Mouse (Mus musculus) heart, adult 9 months (tissue): Measurements from ENCODE around the gene Tmem119.
A peak's percentile ranks its signal among the peaks of the same experiment; 100 is the strongest.

Experiments
- DNase-seq, 2 experiments: peaks; one replicate each; pipeline ENCODE4 v3.0.0; 2022; ENCODE audit warnings: low spot score in 2 of 2

Gene Tmem119

GRCm38 (mm10) chr5:113800280-113800679, at the start of gene Tmem119:
Tmem119 (minus strand) TSS chr5:113800516.
- DNase-seq = peak; percentile 53 to 58

DNA sequence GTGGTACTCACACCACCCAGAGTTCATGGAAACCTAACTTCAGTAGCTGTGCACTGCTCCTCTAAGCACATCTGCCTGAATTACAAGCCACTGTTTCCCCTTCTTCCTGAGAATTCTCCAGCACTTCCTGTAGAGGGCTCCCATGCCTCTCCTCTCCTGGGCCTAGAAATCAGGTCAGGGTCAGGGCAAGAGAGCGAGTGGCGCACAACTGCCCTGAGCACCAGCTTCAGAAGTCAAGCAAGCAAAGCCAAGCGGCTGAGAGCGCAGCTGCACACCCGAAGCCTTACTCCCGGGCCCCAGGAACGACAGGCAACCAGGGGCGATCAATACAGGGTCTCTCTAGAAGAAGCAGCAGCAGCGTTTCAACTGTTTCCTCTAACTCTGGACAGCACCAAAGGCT, 47.3 kb upstream of the Tmem119 start:
- no peak for DNase-seq

DNA sequence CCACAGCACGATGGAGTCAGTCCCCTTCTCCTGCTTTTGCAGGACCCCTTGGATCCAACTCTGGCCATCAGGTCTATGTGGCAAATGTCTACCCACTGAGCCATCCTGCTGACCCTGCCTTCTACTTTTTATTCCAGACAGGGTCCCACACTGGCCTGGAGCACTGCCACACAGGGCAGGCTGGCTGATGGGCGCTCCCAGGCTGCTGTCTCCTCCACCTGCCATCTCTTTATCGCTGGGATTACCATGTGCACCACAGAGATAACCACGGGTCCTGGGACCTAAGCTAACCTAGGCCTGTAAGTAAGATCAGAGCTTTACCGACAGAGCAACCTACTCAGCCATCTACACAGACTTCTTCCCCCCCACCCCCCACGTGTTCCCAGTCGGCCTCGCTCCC, 46.3 kb upstream of the Tmem119 start:
- no peak for DNase-seq

- DNase-seq = no peak
These were observed 45.3 kb upstream of the Tmem119 start for GRCm38 (mm10) chr5:113845627-113846026.

DNA sequence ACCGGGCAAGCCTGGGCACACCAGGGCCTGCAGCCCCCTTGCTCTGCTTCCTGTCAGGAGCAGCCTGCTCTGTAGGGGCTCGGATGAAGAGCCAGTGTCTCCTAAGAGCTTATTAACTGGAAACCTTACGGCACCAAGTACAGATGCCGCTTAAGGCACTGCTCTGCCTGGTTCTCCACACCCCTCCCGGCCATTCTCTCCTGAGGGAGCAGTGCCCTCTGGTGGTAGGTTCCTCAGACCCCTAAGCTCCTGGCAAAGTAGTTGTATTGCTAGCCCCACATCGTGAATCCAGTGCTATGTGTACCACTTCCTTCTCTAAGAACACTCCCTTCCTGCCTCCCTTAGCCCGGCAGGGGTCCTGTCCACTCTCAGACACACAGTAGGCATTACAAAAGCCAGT, 44.4 kb upstream of the Tmem119 start:
- peak in 1 of 2 experiments; percentile 53 for DNase-seq

GRCm38 (mm10) chr5:113844106-113844505, 43.8 kb upstream of the Tmem119 start:
- DNase-seq = no peak

DNA sequence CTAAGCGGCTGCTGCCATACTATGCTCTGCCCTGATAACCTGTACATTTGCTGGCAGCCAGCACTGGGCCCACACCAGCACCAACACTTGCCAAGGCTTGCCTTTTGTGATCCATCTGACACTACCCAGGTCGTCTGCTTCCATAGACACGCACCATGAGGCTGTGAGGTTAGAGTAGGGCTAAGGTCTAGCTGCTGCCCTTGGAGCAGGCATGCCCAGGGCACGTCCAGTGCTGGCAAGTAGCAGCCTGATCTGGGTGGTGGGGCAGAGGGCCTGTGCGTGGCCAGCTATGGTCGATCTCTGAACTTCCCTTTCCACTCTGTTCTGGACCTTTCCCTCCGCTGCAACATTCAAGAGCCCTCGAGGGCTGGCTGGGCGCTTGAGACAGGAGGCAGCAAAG, 42.6 kb upstream of the Tmem119 start:
- no peak for DNase-seq

DNA sequence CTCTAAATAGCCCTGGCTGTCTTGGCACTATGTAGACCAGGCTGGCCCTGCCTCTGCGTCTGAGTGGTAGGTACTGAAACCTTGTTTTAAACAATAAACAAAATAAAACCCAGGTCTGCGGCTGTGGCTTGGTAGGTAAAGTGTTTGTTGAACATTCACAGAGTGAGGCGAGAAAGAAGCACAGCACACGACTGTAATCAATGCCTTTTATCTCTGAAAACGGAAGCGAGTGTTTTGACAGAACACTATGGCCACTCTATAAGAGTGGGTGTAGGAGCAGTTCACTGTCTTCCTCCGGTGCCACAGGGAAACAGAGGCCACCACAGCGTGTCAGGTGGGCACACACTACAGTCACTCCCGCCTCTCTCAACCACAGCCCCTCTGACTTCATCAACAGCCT, 41.9 kb upstream of the Tmem119 start:
- no peak for DNase-seq

DNA sequence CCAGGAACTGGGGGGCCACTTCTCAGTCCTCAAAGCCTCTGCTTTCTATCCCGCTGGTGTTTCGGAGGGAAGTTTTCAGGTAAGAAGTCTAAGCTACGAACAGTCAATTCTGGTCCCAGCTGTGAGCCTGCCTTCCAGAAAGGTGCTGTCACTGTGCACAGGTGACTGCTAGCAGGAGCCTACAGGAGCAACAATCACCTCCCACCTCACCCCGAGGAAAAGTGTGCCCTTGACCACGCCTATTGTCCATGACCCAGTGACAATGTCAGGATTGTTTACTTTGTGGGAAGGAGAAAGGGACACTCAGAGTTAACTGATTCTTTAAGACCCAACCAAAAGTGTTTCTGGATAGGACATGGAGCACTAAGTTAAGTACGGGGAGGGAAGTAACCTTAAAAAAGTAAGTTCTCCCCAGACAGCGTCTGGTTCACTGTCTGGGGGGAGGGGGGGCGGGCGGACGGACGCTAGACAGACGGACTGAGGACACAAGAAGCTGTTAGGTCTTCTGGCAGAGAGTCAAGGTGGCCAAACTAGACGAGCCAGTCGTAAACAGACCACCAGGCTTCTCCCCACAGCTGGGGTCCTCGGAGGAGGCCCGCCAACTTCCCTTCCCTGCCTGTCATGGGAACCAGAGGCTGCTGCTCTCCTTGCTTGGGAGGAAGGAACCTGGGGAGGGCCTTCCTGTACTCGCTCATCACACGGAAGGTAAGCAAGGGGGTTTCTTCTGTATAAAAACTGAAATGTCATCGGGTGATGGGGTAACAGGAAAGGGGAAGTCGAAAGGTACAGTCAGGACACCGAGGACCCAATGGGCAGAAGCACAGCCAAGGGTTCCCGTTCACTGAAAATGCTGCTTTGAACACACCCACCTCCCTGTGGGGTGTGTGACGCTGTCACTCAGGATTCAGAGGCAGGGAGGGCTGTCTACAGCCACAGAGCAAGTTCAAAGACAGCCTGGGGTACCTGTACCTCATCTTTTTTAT, 41.2 kb upstream of the Tmem119 start:
- no peak for DNase-seq

GRCm38 (mm10) chr5:113840443-113840842, 40.1 kb upstream of the Tmem119 start:
- no peak for DNase-seq

DNA sequence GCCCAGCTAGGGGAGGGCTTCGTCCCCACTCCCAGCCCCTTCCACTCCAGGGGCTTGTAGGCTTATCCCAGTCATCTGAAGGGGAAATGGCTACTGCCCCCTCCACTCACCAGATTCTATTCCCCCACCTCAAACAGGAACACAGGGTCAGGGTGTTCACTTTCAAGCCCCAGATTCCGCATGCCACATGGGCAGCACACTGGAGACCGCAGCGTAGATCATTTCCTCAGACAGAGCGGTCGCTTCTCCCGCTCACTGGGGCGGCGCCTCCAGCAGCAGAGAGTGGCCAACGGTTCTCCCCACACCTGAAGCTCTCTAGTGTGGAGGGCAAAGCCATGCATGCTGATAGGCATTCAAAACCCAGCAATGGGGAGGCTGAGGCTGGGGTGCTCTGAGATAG, 36.6 kb upstream of the Tmem119 start:
- DNase-seq = no peak

GRCm38 (mm10) chr5:113833316-113833947, 33.1 kb upstream of the Tmem119 start:
- no peak for DNase-seq

DNA sequence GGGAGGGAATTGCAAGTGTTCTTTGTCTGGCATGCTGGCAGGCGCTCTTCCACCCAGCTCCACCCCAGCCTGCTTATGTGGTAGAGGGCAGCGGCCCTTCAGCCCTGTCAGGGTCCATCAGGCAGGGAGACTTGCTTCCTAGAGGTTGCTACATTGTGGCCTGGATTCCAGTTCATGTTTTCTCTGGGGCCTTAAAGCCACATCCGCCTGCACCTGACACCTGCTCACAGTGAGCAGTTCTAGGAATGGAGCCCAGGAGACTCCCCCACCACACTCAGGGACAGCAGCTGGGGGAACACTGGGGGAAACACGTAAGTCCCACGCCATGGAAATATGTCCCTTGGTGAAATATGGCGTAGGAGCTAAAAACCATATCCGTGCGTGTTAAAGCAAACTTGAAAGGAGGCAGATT, 32.2 kb upstream of the Tmem119 start, which contains the start of gene Selplg:
Selplg (minus strand) TSS at position 155 of the 412 bp plus-strand sequence.
- DNase-seq = no peak

- DNase-seq = no peak
These were observed 31.4 kb upstream of the Tmem119 start for GRCm38 (mm10) chr5:113831741-113832140.

DNA sequence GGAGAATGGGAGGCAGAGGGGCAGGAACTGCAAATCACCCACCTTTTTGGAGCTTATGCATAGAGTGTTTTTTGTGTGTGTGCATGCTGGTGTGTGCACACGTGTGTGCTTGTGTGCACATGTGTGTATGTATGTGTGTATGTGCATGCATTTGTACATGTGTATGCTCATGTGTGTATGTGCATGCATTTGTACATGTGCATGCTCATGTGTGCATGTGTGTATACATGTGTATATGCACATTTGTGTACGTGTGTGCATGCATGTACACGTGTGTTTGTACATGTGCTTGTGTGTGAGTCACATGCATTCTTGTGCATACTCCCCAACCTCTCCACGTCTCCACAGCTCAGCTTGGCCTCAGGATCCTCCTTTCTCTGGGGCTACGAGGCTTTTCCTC, 30.5 kb upstream of the Tmem119 start:
- no peak for DNase-seq

GRCm38 (mm10) chr5:113830292-113830643, 30.0 kb upstream of the Tmem119 start:
- peak; percentile 32 to 48 for DNase-seq

- DNase-seq = no peak
These were observed 29.4 kb upstream of the Tmem119 start for GRCm38 (mm10) chr5:113829566-113830291.

- DNase-seq = no peak
These were observed 28.2 kb upstream of the Tmem119 start for GRCm38 (mm10) chr5:113828481-113828880.

- no peak for DNase-seq
These were observed 27.7 kb upstream of the Tmem119 start for GRCm38 (mm10) chr5:113827991-113828411.

- DNase-seq = no peak
These were observed 26.3 kb upstream of the Tmem119 start for GRCm38 (mm10) chr5:113826619-113827018.

DNA sequence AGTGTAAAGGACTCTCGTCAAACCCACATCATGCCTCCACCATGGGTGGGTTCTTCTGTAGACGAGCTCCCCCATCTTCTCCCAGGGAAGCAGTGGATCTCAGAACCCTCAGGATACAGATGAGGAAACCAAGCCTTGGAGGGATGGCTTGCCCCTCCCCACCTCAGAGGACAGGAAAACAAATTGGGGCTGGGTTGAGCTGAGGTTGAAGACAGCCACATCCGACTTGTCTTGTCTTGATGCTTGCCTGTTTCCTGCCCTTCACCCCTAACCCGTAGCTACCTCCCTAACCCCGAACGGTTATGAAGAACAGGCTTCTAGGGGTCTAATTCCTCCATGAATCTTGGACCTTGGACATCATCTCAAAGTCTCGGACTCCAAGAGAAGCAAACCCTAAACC, 25.2 kb upstream of the Tmem119 start:
- no peak for DNase-seq

GRCm38 (mm10) chr5:113824228-113824627, 23.9 kb upstream of the Tmem119 start:
- DNase-seq = no peak
